Mouse (Mus musculus) CH12F3 (cell line): ENCODE results near the gene Lrrc8e.

Experiments
- in situ Hi-C: fragments of 300-500 bp; cut with MboI; formaldehyde crosslinking; loops from 2 replicates; pipeline ENCODE4 v1.14.3; 2020; ENCODE audit warnings: low sequenced_read_pairs

The Lrrc8e gene

DNA sequence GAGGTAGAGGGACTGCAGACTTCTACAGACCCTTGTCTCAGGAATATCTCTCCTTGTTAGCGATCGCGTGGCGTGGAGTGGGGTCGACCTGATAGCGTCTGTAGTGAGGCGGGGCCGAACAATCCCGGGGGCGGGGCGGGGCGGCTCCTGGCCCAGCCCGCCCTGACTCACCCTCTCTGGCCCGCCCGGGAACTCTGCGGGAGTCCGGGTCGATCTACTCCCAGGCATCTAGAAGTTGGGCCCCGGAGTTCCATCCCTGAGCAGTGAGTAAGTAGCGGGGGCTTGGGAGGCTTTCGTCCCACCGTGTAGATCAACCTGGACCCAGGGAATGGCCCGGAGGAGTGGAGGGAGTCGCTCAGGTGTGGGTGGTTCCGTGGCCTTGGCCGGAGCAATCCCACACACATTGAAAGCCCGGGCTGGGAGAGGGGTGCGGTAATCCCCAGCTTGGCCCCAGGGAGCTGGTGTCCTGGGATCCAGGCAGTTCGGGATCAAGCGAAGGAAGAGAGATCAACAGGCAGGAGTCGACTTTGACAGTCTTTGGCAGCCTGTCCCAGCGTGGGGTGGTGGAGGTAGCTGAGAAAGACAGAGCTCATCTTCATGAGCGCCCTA lies at the start of gene Lrrc8e:
Gene Lrrc8e (plus strand): TSS at position 89 of the 609 bp plus-strand sequence.
- in situ Hi-C loops: no loop called here

- in situ Hi-C loops: no loop called here
These were observed 43.2 kb upstream of the Lrrc8e start for GRCm38 (mm10) chr8:4183409-4183808.

GRCm38 (mm10) chr8:4186151-4186550 lies 40.5 kb upstream of the Lrrc8e start:
- in situ Hi-C loops: no loop called here

- in situ Hi-C loops: no loop called here
These were observed 38.0 kb upstream of the Lrrc8e start for GRCm38 (mm10) chr8:4188605-4189004.

GRCm38 (mm10) chr8:4189031-4189722 lies 37.5 kb upstream of the Lrrc8e start:
- in situ Hi-C loops: no loop called here

DNA sequence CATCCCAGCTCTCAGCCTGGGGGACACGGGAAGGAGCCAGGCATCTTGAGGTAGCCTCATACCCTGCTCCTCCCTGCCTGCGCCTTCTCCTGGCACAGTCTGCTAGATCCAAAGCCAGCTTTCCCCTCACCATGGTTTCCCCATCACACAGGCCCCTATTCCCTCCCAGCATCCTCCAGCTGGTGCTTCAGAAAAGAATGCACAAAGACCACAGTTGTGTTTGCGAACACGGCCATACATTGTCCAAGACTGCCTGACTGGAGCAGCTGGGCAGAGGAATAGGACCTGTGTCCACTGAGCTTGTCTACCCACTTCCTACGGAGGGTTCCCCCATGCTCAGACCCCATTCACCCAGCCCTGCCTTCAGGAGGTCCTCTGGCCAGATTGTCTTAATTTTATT lies 34.3 kb upstream of the Lrrc8e start:
- in situ Hi-C loops: no loop called here

DNA sequence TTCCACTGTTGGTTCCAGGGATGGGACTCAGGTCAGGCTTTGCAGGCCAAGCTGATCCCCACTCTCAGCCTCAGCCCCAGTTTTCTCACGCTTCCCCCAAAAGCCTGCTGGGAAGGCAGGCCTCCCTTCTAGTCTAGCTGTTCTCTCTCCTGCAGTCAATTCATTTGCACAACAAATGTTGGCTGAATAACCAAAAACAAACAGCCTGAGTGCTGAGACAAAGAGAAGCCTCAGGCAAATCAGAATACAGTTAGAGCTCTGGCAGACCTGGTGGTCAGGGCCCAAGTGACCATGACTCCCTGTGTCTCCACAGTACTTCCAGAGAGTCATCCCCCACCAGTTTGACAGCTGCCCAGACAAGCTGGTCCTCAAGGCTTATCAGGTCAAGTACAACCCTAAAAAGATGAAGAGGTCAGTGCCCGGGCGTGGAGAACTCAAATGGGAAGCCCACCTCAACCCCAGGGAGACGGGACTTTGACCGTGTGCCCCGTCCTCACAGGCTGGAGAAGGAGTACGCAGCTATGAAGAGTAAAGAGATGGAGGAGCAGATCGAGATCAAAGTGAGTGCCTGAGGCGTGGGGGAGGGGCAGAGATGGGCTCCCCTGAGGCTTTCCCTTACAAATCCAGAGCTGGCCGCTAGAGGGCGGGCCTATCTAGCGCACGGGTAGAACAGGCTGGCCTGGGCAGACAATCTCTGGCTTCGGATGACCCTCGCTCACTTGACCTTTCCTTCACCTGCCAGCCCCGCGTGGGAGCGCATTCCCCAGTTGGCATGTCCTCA lies 33.6 kb upstream of the Lrrc8e start:
- in situ Hi-C loops: no loop called here

DNA sequence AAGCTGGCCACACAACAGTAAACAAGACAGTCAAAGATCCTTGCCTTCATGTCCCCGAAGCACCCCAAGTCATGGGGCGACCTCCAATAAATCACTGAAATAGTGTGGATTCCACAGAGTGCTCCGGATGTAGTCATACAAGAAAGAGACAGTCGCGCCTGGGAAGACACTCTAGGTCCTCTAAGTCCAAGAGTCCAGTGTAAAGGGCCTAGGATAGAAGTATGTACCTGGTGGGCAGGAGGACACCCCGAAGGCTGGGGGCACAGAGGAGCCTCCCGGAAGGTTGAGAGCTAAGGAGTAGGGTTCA lies 33.1 kb upstream of the Lrrc8e start:
- in situ Hi-C loops: no loop called here

DNA sequence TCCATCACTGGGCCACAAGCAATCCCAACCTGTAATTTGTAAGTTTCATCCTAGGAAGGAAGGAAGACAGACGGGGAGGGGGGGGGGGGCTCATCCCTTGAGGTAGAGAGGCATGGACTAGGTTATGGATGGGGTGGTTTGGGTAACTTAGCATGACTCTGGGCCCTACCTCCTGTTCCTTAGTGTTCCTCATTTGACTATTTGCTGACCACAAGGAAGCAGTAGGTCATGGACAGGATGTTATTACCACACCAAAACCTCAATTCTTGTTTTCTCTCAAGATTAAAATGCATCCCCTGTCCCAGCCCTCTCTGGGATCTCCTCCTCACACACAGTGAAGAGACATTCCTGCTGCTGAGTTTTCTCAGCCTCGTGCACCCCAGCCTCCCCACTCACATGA lies 25.3 kb upstream of the Lrrc8e start:
- in situ Hi-C loops: no loop called here

DNA sequence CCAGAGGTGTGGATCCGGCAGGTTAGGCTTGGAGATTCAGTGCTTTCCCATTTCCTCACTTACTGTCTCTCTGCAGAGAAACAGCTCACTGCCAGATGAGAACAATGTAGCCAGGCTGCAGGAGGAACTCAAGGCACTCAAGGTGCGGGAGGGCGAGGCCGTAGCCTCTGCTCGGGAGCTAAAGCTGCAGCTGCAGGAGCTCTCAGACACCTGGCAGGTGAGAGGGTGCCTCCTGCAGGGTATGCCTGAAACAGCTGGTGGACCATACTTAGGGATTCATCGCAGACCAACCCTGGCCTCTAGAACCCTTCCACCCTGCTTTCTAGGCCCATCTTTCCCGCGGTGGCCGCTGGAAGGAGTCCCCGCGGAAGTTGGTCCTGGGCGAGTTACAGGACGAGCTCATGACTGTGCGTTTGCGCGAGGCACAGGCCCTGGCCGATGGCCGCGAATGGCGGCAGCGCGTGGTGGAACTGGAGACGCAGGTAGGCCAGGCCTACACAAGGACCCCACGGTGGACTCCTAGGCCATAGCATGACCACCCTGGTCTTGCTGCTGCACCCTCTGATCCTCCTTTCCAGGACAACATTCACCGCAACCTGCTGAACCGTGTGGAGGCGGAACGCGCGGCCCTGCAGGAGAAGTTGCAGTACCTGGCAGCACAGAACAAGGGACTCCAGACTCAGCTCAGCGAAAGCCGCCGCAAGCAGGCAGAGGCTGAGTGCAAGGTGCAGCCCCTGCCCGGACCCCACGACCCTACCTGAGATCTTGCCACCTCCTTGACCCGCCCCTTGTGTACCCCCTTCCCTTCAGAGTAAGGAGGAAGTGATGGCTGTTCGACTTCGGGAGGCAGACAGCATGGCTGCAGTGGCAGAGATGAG lies 21.1 kb upstream of the Lrrc8e start:
- in situ Hi-C loops: no loop called here

DNA sequence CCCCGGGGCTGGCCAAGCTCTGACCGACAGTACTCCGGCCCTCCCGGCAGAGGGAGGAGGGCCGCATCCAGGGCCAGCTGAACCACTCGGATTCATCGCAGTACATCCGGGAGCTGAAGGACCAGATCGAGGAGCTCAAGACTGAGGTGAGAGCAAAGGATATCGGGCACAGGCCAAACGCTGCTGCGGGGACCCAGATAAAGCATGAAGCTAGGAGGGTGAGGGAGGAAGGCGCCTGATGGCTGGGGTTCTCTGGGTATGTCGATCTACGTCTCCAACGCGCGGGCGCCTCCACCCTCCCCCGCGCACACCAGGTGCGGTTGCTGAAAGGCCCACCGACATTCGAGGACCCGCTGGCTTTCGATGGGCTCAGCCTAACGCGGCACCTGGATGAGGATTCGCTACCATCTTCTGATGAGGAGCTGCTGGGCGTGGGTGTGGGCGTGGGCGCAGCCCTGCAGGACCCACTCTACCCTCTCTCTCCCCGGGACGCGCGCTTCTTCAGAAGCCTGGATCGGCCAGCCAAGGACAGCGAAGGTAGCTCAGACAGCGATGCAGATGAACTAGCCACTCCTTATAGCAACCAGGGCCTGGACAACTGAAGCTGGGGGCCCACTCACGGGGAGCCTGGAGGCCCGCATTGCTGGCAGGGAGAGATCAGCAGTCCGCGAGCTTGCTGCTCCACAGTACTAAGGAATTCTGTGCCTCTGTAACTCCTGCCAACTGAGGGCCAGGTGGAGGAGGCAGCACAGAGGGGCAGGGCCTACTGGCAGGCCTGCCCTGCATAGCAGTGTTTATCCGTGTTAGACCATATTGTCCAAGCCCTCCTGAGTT lies 20.2 kb upstream of the Lrrc8e start:
- in situ Hi-C loops: no loop called here

- in situ Hi-C loops: no loop called here
These were observed 19.6 kb upstream of the Lrrc8e start for GRCm38 (mm10) chr8:4207016-4207350.

GRCm38 (mm10) chr8:4211097-4211496 lies 15.5 kb upstream of the Lrrc8e start:
- in situ Hi-C loops: no loop called here

DNA sequence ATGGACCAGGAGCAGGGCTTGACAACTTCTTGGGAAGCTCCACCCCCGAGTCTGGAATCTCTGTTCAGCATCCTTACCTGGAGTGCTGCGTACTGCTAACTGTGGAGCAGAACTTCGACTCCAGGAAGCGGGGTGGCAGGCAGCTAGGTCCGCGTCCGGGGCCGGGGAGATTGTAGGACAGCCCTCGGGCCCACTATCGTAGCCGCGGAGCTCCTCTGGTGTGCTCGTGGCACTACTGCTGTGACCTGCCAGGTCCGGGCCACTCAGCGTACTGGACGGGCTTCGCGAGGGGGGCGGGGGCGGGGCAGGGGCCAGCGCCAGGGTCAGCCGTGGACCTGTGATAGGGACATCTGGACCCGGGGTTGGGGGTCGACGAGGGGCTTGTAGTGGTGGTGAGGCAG lies 13.8 kb upstream of the Lrrc8e start:
- in situ Hi-C loops: no loop called here

DNA sequence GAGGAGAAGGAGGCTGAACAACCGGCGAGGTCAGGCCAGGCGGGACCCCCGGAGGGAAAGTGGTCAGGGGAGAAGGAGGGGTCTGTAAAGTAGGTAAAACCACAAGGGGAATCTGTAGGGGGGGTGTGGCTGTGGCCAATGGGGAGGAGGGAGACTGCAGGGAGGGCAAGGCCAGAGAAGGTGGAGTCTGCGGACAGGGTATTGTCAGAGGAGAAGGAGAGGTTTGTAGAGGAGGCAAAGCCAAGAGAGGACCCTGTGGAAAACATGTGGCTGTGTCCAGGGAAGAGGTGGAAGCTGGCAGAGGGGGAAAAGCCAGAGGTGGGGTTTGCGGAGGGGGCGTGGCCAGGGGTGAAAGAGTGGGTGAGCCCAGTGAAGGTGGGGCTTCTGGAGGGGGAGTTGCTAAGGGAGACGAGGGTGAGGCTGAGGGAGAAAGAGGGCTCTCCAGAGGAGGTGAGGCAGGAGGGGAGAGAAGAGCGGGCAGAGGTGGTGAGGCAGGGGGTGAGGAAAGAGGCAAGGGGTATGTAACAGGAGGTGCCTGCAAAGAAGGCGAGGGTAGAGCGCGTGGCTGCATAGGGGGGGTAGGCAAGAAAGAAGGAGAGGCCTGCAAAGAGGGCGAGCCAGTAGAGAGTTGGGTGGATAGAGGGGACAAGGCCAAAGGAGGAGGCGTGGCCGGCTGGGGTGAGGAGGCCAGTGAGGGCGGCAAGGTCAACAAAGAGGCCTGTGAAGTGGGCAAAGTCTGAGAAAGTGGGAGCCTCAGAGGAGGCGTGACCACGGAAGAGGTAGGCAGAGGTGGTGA lies 13.2 kb upstream of the Lrrc8e start:
- in situ Hi-C loops: no loop called here

DNA sequence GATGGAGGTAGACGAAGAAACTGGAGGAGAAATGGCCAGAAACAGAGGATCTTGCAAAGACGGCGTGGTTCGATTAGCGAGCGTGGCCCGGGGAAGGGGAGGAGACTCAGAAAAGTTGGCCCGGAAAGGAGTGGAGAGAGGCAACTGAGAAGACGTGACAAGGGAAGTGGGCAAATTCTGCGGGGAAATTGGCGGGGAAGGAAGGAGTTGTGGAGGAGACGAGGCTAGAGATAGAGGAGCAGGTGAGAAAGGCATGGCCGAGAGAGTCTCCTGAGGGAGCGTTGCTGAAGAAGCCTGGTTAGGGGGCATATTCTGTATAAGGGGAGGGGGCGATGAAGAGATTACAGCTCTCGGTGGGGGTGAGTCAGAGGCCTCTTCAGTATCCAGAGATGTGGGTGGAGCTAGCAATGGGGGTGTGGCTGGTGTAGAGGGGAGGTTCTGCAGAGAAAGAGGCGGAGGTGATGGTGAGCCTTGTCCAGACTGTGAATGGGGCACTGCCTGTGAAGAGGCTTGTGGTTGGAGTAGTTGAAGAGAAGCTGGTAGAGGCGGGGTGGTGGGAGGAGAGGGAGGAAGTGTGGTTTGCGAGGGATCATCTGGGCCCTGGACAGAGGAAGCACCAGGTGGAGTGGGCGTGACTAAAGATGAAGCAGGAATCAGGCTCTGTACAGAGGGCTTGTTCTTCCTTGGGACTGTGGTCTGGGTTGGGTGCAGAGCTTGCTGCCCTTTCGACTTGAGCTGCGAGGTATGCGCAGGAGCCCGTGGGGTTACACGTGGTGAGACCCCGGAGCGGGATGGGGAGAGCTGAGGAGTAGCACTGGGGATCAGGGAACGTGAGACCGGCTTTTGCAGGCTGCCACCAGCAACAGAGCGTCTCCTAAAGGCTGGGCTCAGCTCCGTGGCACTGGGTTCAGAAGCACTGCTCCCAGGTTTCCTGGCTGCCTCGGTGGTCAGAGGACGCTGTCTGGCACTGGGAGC lies 12.3 kb upstream of the Lrrc8e start:
- in situ Hi-C loops: no loop called here

- in situ Hi-C loops: no loop called here
These were observed 10.3 kb upstream of the Lrrc8e start for GRCm38 (mm10) chr8:4216296-4216695.

- in situ Hi-C loops: no loop called here
These were observed 9.6 kb upstream of the Lrrc8e start, which contains the start of gene Prr36 for GRCm38 (mm10) chr8:4216791-4217621. Gene Prr36, minus strand, starts transcription at chr8:4217459.
